Mouse (Mus musculus) cerebellum, adult 2 months (tissue): ENCODE results near the gene Pax5. TPM values are rescaled to one million over a fixed set of nuclear protein-coding genes. Genes with fewer than 3 reads are reported as not detected.
A peak's percentile ranks its signal among the peaks of the same experiment; 100 is the strongest.
"Not testable (repeated sequence)": the region's sequence is repeated elsewhere in the genome, so short reads cannot be mapped to it uniquely, and the experiment has no call there.

ENCODE experiments used
- DNase-seq, 2 experiments: peaks; one replicate each; pipeline ENCODE4 v3.0.0; 2021
- H3K27ac ChIP-seq: fragments of 200-500 bp; 2 replicates; pipeline ENCODE4 v1.5.1; 2012; ENCODE audit warnings: low read length, control low read depth, inconsistent platforms; ENCODE audit not compliant: insufficient read depth
- H3K27me3 ChIP-seq: fragments of 200-500 bp; 2 replicates; pipeline ENCODE4 v1.6.1; 2012; ENCODE audit warnings: inconsistent platforms, mild to moderate bottlenecking, low read length, moderate library complexity; ENCODE audit not compliant: control insufficient read depth, insufficient read depth
- H3K4me1 ChIP-seq: fragments of 200-500 bp; 2 replicates; pipeline ENCODE4 v1.6.1; 2011; ENCODE audit warnings: low read length; ENCODE audit not compliant: control insufficient read depth, insufficient read depth
- H3K4me3 ChIP-seq: fragments of 200-500 bp; replicated peaks from 2 replicates; pipeline ENCODE3; 2011; ENCODE audit warnings: mild to moderate bottlenecking, low read depth, low read length, control low read depth; ENCODE audit not compliant: insufficient read depth
- CTCF ChIP-seq: fragments of 200-500 bp; IDR thresholded peaks from 2 replicates; pipeline ENCODE4 v1.5.1; 2011; ENCODE audit warnings: low read depth, mild to moderate bottlenecking, control low read depth, low read length, moderate library complexity, borderline replicate concordance; ENCODE audit not compliant: insufficient read depth
- POLR2A ChIP-seq: fragments of 200-500 bp; IDR thresholded peaks from 2 replicates; pipeline ENCODE4 v1.6.1; 2011; ENCODE audit warnings: low read length, control low read depth, borderline replicate concordance; ENCODE audit not compliant: insufficient read depth
- WGBS: fragments of 180-500 bp; shearing (Covaris S2); methylation state at CpG from one replicate; pipeline ENCODE4 v1.1.7; 2018; 5-methylcytosine and 5-hydroxymethylcytosine counted together
- polyA plus RNA-seq: library from polyadenylated mRNA; depleted of rRNA; stranded (reverse); fragments of >200 nt; gene quantifications from 2 replicates; pipeline ENCODE4 v1.2.3, GENCODE M21; 2012; rRNA removed

Gene Pax5
- 0.13 and 0.46 TPM in 2 replicates for polyA plus RNA-seq

GRCm38 (mm10) chr4:44709740-44710700 is at the start of gene Pax5:
Gene Pax5, minus strand, starts transcription at chr4:44710487.
- peaks cover 21% of the 10 kb centered on the region; the same call in 1 of the 2 replicates for H3K27me3 ChIP-seq
- H3K27ac ChIP-seq: no peak within 1 kb of the TSS
- no peak within 1 kb of the TSS for H3K4me3 ChIP-seq
- WGBS: 45% methylated on average over 16 of the region's 16 CpGs
- no peak for DNase-seq
- H3K4me1 ChIP-seq: no peaks in the 10 kb centered on the region
- TF ChIP-seq POLR2A: no peak
- TF ChIP-seq CTCF: no peak

- not testable (repeated sequence) for H3K27me3 ChIP-seq, H3K4me1 ChIP-seq, DNase-seq
- peak overlapping the region; percentile 30; the same call in 1 of the 2 replicates for H3K27ac ChIP-seq
- H3K4me3 ChIP-seq: peak overlapping the region; percentile 64
- 5% methylated on average over 10 of the region's 10 CpGs for WGBS
Measured at GRCm38 (mm10) chr4:44757131-44757530, 46.8 kb upstream of the Pax5 start.

GRCm38 (mm10) chr4:44756134-44756951 is 46.1 kb upstream of the Pax5 start:
- under 1% methylated on average over 60 of the region's 60 CpGs for WGBS
- H3K27ac ChIP-seq: peak overlapping the region; percentile 56
- peak; percentile 91 to 93 for DNase-seq
- H3K27me3 ChIP-seq: no peaks in the 10 kb centered on the region
- H3K4me3 ChIP-seq: peak overlapping the region; percentile 64
- H3K4me1 ChIP-seq: no peaks in the 10 kb centered on the region
- TF ChIP-seq CTCF (no peak), POLR2A (peak; percentile 77)

- TF ChIP-seq CTCF: no peak
- no peak for TF ChIP-seq POLR2A
- peak within 1 kb of the TSS; percentile 56 for H3K27ac ChIP-seq
- WGBS: 4% methylated on average over 15 of the region's 15 CpGs
- no peaks in the 10 kb centered on the region for H3K4me1 ChIP-seq
- H3K4me3 ChIP-seq: peak within 1 kb of the TSS; percentile 64
- no peaks in the 10 kb centered on the region for H3K27me3 ChIP-seq
- DNase-seq: no peak
Measured at GRCm38 (mm10) chr4:44755553-44756133, 45.4 kb upstream of the Pax5 start, which contains the start of gene Zcchc7. Gene Zcchc7, plus strand, starts transcription at chr4:44755877.

GRCm38 (mm10) chr4:44740471-44740870 is 30.2 kb upstream of the Pax5 start:
- Histone ChIP-seq H3K4me3 (no peak overlapping the region), H3K27ac (no peak overlapping the region), H3K27me3 (no peaks in the 10 kb centered on the region), H3K4me1 (no peaks in the 10 kb centered on the region)
- 77% methylated on average over 1 of the region's 1 CpGs for WGBS
- TF ChIP-seq CTCF: no peak
- no peak for TF ChIP-seq POLR2A
- no peak for DNase-seq

- no peak overlapping the region for H3K27ac ChIP-seq
- TF ChIP-seq CTCF (no peak), POLR2A (no peak)
- 80% methylated on average over 4 of the region's 4 CpGs for WGBS
- no peaks in the 10 kb centered on the region for H3K4me1 ChIP-seq
- H3K27me3 ChIP-seq: no peaks in the 10 kb centered on the region; the same call in 1 of the 2 replicates
- no peak overlapping the region for H3K4me3 ChIP-seq
- DNase-seq: no peak
Measured at GRCm38 (mm10) chr4:44721237-44721636, 10.9 kb upstream of the Pax5 start.

- Histone ChIP-seq H3K27me3 (no peaks in the 10 kb centered on the region; the same call in 1 of the 2 replicates), H3K4me3 (no peak overlapping the region), H3K4me1 (no peaks in the 10 kb centered on the region), H3K27ac (no peak overlapping the region)
- DNase-seq: no peak
- TF ChIP-seq CTCF (no peak), POLR2A (no peak)
- 84% methylated on average over 8 of the region's 8 CpGs for WGBS
Measured at GRCm38 (mm10) chr4:44720046-44720445, 9.8 kb upstream of the Pax5 start.
